Mouse (Mus musculus) cerebellum, adult 8-10 months (tissue): ENCODE results near the gene Mmp17.
"Not testable (repeated sequence)": the region's sequence is repeated elsewhere in the genome, so short reads cannot be mapped to it uniquely, and the experiment has no call there.

Source experiments
- DNase-seq: peaks from one replicate; pipeline ENCODE4 v3.0.0; 2022

The Mmp17 gene

GRCm38 (mm10) chr5:129594116-129595114 lies 10.4 kb downstream of the Mmp17 start:
- peak; percentile 92 for DNase-seq

GRCm38 (mm10) chr5:129602071-129602487 lies 18.1 kb downstream of the Mmp17 start:
- no peak for DNase-seq

- no peak for DNase-seq
Observed at GRCm38 (mm10) chr5:129607476-129607875, 23.5 kb downstream of the Mmp17 start.

- peak; percentile 65 for DNase-seq
Observed at GRCm38 (mm10) chr5:129611060-129611459, 27.1 kb downstream of the Mmp17 start.

- DNase-seq, result not testable (repeated sequence)
Observed at GRCm38 (mm10) chr5:129620600-129620999, 36.6 kb downstream of the Mmp17 start.

GRCm38 (mm10) chr5:129621361-129621760 lies 37.4 kb downstream of the Mmp17 start:
- DNase-seq, result no peak

- DNase-seq, result no peak
Observed at GRCm38 (mm10) chr5:129626099-129626498, 42.1 kb downstream of the Mmp17 start.

GRCm38 (mm10) chr5:129626586-129626985 lies 42.6 kb downstream of the Mmp17 start:
- not testable (repeated sequence) for DNase-seq

GRCm38 (mm10) chr5:129632270-129633250 lies 48.6 kb downstream of the Mmp17 start:
- not testable (repeated sequence) for DNase-seq

- no peak for DNase-seq
Observed at GRCm38 (mm10) chr5:129650858-129651257, 66.9 kb downstream of the Mmp17 start.

- no peak for DNase-seq
Observed at GRCm38 (mm10) chr5:129657016-129657415, 73.0 kb downstream of the Mmp17 start.

- DNase-seq, result no peak
Observed at GRCm38 (mm10) chr5:129657931-129658330, 74.0 kb downstream of the Mmp17 start.
